Mouse (Mus musculus): Measurements from ENCODE around the gene Sulf2.
"Not testable (repeated sequence)": the region's sequence is repeated elsewhere in the genome, so short reads cannot be mapped to it uniquely, and the experiment has no call there.

DNA sequence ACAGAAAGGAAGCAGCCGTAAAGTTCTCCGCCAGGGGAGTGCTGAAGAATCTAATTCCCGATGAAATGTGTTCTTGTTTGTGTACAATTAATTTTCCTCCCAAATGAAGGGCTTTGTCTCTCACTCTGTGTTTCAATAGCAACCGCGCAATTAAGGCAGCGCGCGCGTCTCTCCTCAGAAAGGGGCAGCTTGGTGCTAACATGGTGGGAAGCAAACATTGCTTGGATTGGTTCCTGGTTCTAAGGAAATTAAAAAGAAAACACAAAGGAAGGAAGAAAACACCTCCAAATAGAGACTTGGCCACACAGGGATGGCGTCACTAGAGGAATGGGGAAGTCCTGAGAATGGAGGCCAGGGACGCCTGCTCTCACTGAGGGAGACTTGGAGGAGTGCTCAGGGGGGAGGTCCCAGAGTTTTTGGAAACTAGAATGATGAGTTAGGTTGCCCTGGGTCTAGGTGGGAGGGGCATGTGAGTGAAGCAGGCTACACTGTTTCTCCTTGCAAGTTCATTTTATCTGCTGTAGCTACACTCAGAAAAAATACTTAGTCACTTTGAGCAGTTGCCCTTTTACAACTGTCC lies 32.5 kb upstream of the Sulf2 start:
- not testable (repeated sequence) for TF ChIP-seq CTCF (IDR thresholded peaks at IDR 0.05; ENCODE audit: control insufficient read depth, insufficient read depth, low read length); POLR2A (IDR thresholded peaks at IDR 0.05; ENCODE audit: borderline replicate concordance, control insufficient read depth, low read depth, low read length)
